Mouse (Mus musculus) liver, adult 2 months (tissue): ENCODE results near the gene Ppp2r5a.

Source experiments
- CTCF ChIP-seq: fragments of 200-500 bp; IDR thresholded peaks from 2 replicates; pipeline ENCODE4 v1.5.1; 2011; ENCODE audit warnings: low read depth, low read length, control low read depth
- POLR2A ChIP-seq: fragments of 200-500 bp; IDR thresholded peaks from 2 replicates; pipeline ENCODE4 v1.6.1; 2011; ENCODE audit warnings: low read length, control low read depth; ENCODE audit not compliant: insufficient read depth; ENCODE audit errors: extremely low read depth

DNA sequence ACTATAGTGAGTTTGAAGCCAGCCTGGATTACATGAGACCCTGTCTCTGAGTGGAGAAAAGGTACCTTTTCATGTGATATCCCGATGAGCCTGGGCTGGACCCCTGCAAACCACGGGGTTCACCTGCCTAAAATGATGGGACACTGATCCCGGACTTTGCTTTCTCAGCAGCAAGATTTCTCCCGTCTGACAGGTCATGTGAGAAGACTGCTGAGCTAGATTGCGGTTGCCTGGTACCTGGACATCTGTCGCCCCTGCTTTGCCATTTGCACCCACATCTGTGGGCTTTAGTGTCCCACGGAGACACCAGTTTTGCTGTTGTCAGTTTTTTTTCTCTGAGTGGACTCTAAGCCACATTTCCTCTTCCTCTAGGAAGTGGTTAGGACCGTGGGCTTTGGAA, 75.8 kb downstream of the Ppp2r5a start:
- TF ChIP-seq CTCF (no peak), POLR2A (no peak)
